Mouse (Mus musculus) CH12.LX (cell line): ENCODE results near the gene Fbxo44. TPM values are rescaled to one million over a fixed set of nuclear protein-coding genes. Genes with fewer than 3 reads are reported as not detected.

Experiments used
- DNase-seq: peaks from one replicate; pipeline ENCODE4 v3.0.0-alpha.2; 2013; ENCODE audit errors: extremely low read depth
- H3K27ac ChIP-seq: 2 replicates; pipeline ENCODE4 v1.5.1; 2012; ENCODE audit warnings: low read depth, mild to moderate bottlenecking, control low read depth, moderate library complexity; ENCODE audit not compliant: insufficient read depth
- H3K27me3 ChIP-seq: replicated peaks from 2 replicates; pipeline ENCODE3; 2012; ENCODE audit warnings: inconsistent platforms
- H3K36me3 ChIP-seq, 2 experiments: replicated peaks in 1 of 2; 2 replicates each; pipeline versions ENCODE3 to v1.6.1; 2012; ENCODE audit warnings: inconsistent platforms in 1 of 2, low read length in 1 of 2, mild to moderate bottlenecking in 1 of 2, mixed read lengths in 1 of 2, moderate library complexity in 1 of 2; ENCODE audit not compliant: control insufficient read depth in 1 of 2, insufficient read depth in 1 of 2
- H3K4me1 ChIP-seq, 2 experiments: 2 replicates each; pipeline ENCODE4 v1.6.1; 2012; ENCODE audit warnings: inconsistent platforms in 1 of 2, moderate library complexity in 1 of 2; ENCODE audit not compliant: insufficient read depth in 2 of 2, control insufficient read depth in 1 of 2
- H3K4me2 ChIP-seq: 2 replicates; pipeline ENCODE4 v1.6.1; 2012; ENCODE audit warnings: low read depth, mild to moderate bottlenecking, control low read depth; ENCODE audit not compliant: poor library complexity, insufficient read depth, severe bottlenecking
- H3K4me3 ChIP-seq, 3 experiments: fragments of 150-350 bp in 1 of 3; sonication (generic) in 1 of 3; replicated peaks in 1 of 3; 2 replicates each; pipeline versions ENCODE3 to v1.5.1; 2011 to 2012; ENCODE audit warnings: low read depth in 2 of 3, low read length in 2 of 3, mild to moderate bottlenecking in 2 of 3, moderate library complexity in 2 of 3, control low read depth in 1 of 3, improper control_type of control experiment in 1 of 3, inconsistent platforms in 1 of 3, mixed read lengths in 1 of 3; ENCODE audit not compliant: poor library complexity in 1 of 3
- H3K79me2 ChIP-seq: replicated peaks from 2 replicates; pipeline ENCODE4 v1.6.1; 2012; ENCODE audit warnings: mild to moderate bottlenecking, moderate library complexity; ENCODE audit not compliant: control insufficient read depth, poor library complexity, insufficient read depth, severe bottlenecking; ENCODE audit errors: extremely low read depth
- H3K9ac ChIP-seq: 2 replicates; pipeline ENCODE4 v1.6.1; 2012; ENCODE audit warnings: low read depth, mild to moderate bottlenecking, control low read depth, moderate library complexity; ENCODE audit not compliant: insufficient read depth
- H3K9me3 ChIP-seq: replicated peaks from 2 replicates; pipeline ENCODE3; 2012; ENCODE audit warnings: low read length, inconsistent platforms, mixed read lengths
- BHLHE40 ChIP-seq: IDR thresholded peaks from 2 replicates; pipeline ENCODE4 v1.6.1; 2011; ENCODE audit warnings: mild to moderate bottlenecking, low read depth, low read length, improper control_type of control experiment
- CHD1 ChIP-seq: IDR thresholded peaks from 2 replicates; pipeline ENCODE4 v1.6.1; 2012; ENCODE audit warnings: low read depth, low read length, improper control_type of control experiment, inconsistent platforms
- CHD2 ChIP-seq: IDR thresholded peaks from 2 replicates; pipeline ENCODE4 v1.6.1; 2011; ENCODE audit warnings: low read length, improper control_type of control experiment
- CTCF ChIP-seq, 2 experiments: IDR thresholded peaks in 1 of 2; conservative IDR thresholded peaks in 1 of 2; 2 replicates each; pipeline ENCODE4 v1.5.1; 2011 to 2012; ENCODE audit warnings: low read depth in 2 of 2, low read length in 2 of 2, improper control_type of control experiment in 1 of 2, inconsistent platforms in 1 of 2, mild to moderate bottlenecking in 1 of 2, moderate library complexity in 1 of 2
- E2F4 ChIP-seq: IDR thresholded peaks from 2 replicates; pipeline ENCODE4 v1.6.1; 2011; ENCODE audit warnings: low read depth, low read length, improper control_type of control experiment; ENCODE audit not compliant: insufficient replicate concordance
- EP300 ChIP-seq: IDR thresholded peaks from 2 replicates; pipeline ENCODE4 v1.6.1; 2011; ENCODE audit warnings: low read length, improper control_type of control experiment
- ETS1 ChIP-seq: conservative IDR thresholded peaks from 2 replicates; pipeline ENCODE4 v1.6.1; 2012; ENCODE audit warnings: low read depth, mild to moderate bottlenecking, inconsistent platforms, low read length, improper control_type of control experiment, moderate library complexity
- GABPA ChIP-seq: IDR thresholded peaks from 2 replicates; pipeline ENCODE4 v1.6.1; 2012; ENCODE audit warnings: low read depth, low read length, improper control_type of control experiment, inconsistent platforms; ENCODE audit not compliant: insufficient replicate concordance
- HCFC1 ChIP-seq: IDR thresholded peaks from 2 replicates; pipeline ENCODE4 v1.6.1; 2012; ENCODE audit warnings: low read depth, mild to moderate bottlenecking, inconsistent platforms, low read length, improper control_type of control experiment
- IRF4 ChIP-seq: IDR thresholded peaks from 2 replicates; pipeline ENCODE4 v1.6.1; 2014; ENCODE audit warnings: low read depth, mild to moderate bottlenecking, inconsistent platforms, low read length, improper control_type of control experiment
- JUN ChIP-seq: IDR thresholded peaks from 2 replicates; pipeline ENCODE4 v1.6.1; 2011; ENCODE audit warnings: low read depth, mild to moderate bottlenecking, low read length, improper control_type of control experiment, moderate library complexity; ENCODE audit not compliant: insufficient read depth
- KAT2A ChIP-seq: IDR thresholded peaks from 2 replicates; pipeline ENCODE4 v1.6.1; 2012; ENCODE audit warnings: low read length, improper control_type of control experiment, inconsistent platforms; ENCODE audit not compliant: insufficient replicate concordance
- MAFK ChIP-seq: IDR thresholded peaks from 2 replicates; pipeline ENCODE4 v1.6.1; 2011; ENCODE audit warnings: low read length, improper control_type of control experiment; ENCODE audit not compliant: insufficient replicate concordance
- MAX ChIP-seq: IDR thresholded peaks from 2 replicates; pipeline ENCODE4 v1.6.1; 2011; ENCODE audit warnings: low read length, improper control_type of control experiment
- MAZ ChIP-seq: IDR thresholded peaks from 2 replicates; pipeline ENCODE4 v1.6.1; 2012; ENCODE audit warnings: low read depth, mild to moderate bottlenecking, inconsistent platforms, low read length, improper control_type of control experiment, moderate library complexity
- MEF2A ChIP-seq: IDR thresholded peaks from 2 replicates; pipeline ENCODE4 v1.6.1; 2014; ENCODE audit warnings: low read depth, mild to moderate bottlenecking, inconsistent platforms, low read length, improper control_type of control experiment, borderline replicate concordance
- MXI1 ChIP-seq: IDR thresholded peaks from 2 replicates; pipeline ENCODE4 v1.6.1; 2011; ENCODE audit warnings: mild to moderate bottlenecking, low read depth, low read length, improper control_type of control experiment
- NELFE ChIP-seq: IDR thresholded peaks from 2 replicates; pipeline ENCODE4 v1.6.1; 2011; ENCODE audit warnings: low read depth, low read length, improper control_type of control experiment
- PAX5 ChIP-seq: IDR thresholded peaks from 2 replicates; pipeline ENCODE4 v1.6.1; 2012; ENCODE audit warnings: low read length, inconsistent platforms, mixed read lengths
- POLR2A ChIP-seq: IDR thresholded peaks from 2 replicates; pipeline ENCODE4 v1.6.1; 2011; ENCODE audit warnings: low read depth, mild to moderate bottlenecking, improper control_type of control experiment, low read length
- POLR2AphosphoS2 ChIP-seq: IDR thresholded peaks from 2 replicates; pipeline ENCODE4 v1.6.1; 2011; ENCODE audit warnings: low read depth, low read length, improper control_type of control experiment
- SIN3A ChIP-seq: IDR thresholded peaks from 2 replicates; pipeline ENCODE4 v1.6.1; 2012; ENCODE audit warnings: low read length, improper control_type of control experiment, inconsistent platforms
- SMC3 ChIP-seq: IDR thresholded peaks from 2 replicates; pipeline ENCODE4 v1.6.1; 2011; ENCODE audit warnings: low read depth, low read length, improper control_type of control experiment
- TBP ChIP-seq: conservative IDR thresholded peaks from 2 replicates; pipeline ENCODE4 v1.6.1; 2011; ENCODE audit warnings: low read depth, low read length, improper control_type of control experiment
- TCF12 ChIP-seq: IDR thresholded peaks from 2 replicates; pipeline ENCODE4 v1.6.1; 2014; ENCODE audit warnings: low read depth, mild to moderate bottlenecking, inconsistent platforms, low read length, improper control_type of control experiment
- USF1 ChIP-seq: IDR thresholded peaks from 2 replicates; pipeline ENCODE4 v1.6.1; 2014; ENCODE audit warnings: low read depth, mild to moderate bottlenecking, inconsistent platforms, low read length, improper control_type of control experiment
- USF2 ChIP-seq: conservative IDR thresholded peaks from 2 replicates; pipeline ENCODE4 v1.6.1; 2011; ENCODE audit warnings: low read depth, low read length, improper control_type of control experiment
- ZC3H11A ChIP-seq: IDR thresholded peaks from 2 replicates; pipeline ENCODE4 v1.6.1; 2012; ENCODE audit warnings: low read depth, mild to moderate bottlenecking, inconsistent platforms, low read length, improper control_type of control experiment
- ZKSCAN1 ChIP-seq: IDR thresholded peaks from 2 replicates; pipeline ENCODE4 v1.6.1; 2012; ENCODE audit warnings: low read depth, inconsistent platforms, low read length, improper control_type of control experiment, borderline replicate concordance
- ZNF384 ChIP-seq: IDR thresholded peaks from 2 replicates; pipeline ENCODE4 v1.6.1; 2012; ENCODE audit warnings: low read depth, low read length, improper control_type of control experiment, inconsistent platforms
- dilution Hi-C: fragments of 300-500 bp; cut with MboI; formaldehyde crosslinking; loops from 2 replicates; pipeline ENCODE4 v1.14.3; 2020; ENCODE audit warnings: low sequenced_read_pairs; ENCODE audit not compliant: extremely low pct_unique_long_range_greater_than_20kb, extremely low pct_ligation_motif_present
- in situ Hi-C: fragments of 300-500 bp; cut with MboI; formaldehyde crosslinking; loops from 3 replicates; pipeline ENCODE4 v1.14.3; 2019; ENCODE audit warnings: low sequenced_read_pairs, low pct_ligation_motif_present, low pct_unique_long_range_greater_than_20kb, mixed read lengths
- polyA plus RNA-seq: library from polyadenylated mRNA; unstranded; fragments of >175 nt; gene quantifications from 2 replicates; pipeline ENCODE4 v1.2.1, GENCODE M21; 2012; ENCODE audit warnings: low read depth; ENCODE audit not compliant: insufficient read length
- total RNA-seq, 2 experiments: library from RNA; depleted of rRNA; stranded (reverse); fragments of 300-350 nt in 1 of 2; fragments of >200 nt in 1 of 2; gene quantifications; 2 replicates each; pipeline ENCODE4 v1.2.3; 2012 to 2014

The Fbxo44 gene
- total and polyA plus RNA-seq, 3 experiments, result 2.1 to 10.6 (median 2.8) TPM

GRCm38 (mm10) chr4:148149540-148149939, 10.7 kb downstream of the Fbxo44 start:
- Histone ChIP-seq H3K36me3 (peaks cover 32 to 58% of the 10 kb centered on the region in 2 experiments), H3K79me2 (no peaks in the 10 kb centered on the region), H3K4me3 (no peak overlapping the region), H3K27me3 (no peaks in the 10 kb centered on the region), H3K27ac (no peak overlapping the region), H3K9me3 (no peaks in the 10 kb centered on the region), H3K4me1 (peaks cover 0 to 5% of the 10 kb centered on the region in 2 experiments; a peak in 2 of 4 replicates), H3K4me2 (no peak overlapping the region), H3K9ac (no peak overlapping the region)
- no peak for DNase-seq
- dilution Hi-C loops (no loop called here), in situ Hi-C loops (no loop called here)
- no peak for TF ChIP-seq MAX
- TF ChIP-seq SMC3, result no peak
- no peak for TF ChIP-seq CHD1
- no peak for TF ChIP-seq GABPA
- no peak for TF ChIP-seq ZC3H11A
- no peak for TF ChIP-seq TBP
- TF ChIP-seq HCFC1, result no peak
- no peak for TF ChIP-seq MXI1
- TF ChIP-seq ZKSCAN1, result no peak
- TF ChIP-seq CTCF (conservative IDR thresholded peaks at IDR 0.05 in 1 of 2, IDR thresholded peaks at IDR 0.05 in 1 of 2; ENCODE audit: low read depth in 2 of 2, low read length in 2 of 2), result no peak
- TF ChIP-seq TCF12, result no peak
- TF ChIP-seq USF2, result no peak
- no peak for TF ChIP-seq KAT2A
- TF ChIP-seq MAZ, result no peak
- TF ChIP-seq USF1, result no peak
- TF ChIP-seq CHD2, result no peak
- no peak for TF ChIP-seq E2F4
- TF ChIP-seq ZNF384, result no peak
- TF ChIP-seq POLR2AphosphoS2, result no peak

GRCm38 (mm10) chr4:148147714-148148113, 12.6 kb downstream of the Fbxo44 start:
- in situ Hi-C loops, result no loop called here
- H3K4me3 ChIP-seq, result no peak overlapping the region
- H3K9me3 ChIP-seq, result no peaks in the 10 kb centered on the region
- H3K4me1 ChIP-seq, result peaks cover 0 to 5% of the 10 kb centered on the region in 2 experiments; a peak in 2 of 4 replicates
- H3K9ac ChIP-seq, result no peak overlapping the region
- TF ChIP-seq USF1 (no peak), POLR2A (no peak), TBP (no peak), IRF4 (no peak), MAZ (no peak), PAX5 (no peak), MAFK (no peak), KAT2A (no peak), ETS1 (no peak), JUN (no peak), SIN3A (no peak), GABPA (no peak), USF2 (no peak), BHLHE40 (no peak), TCF12 (no peak), MEF2A (no peak), NELFE (no peak), EP300 (no peak)
- H3K27me3 ChIP-seq, result no peaks in the 10 kb centered on the region
- DNase-seq, result no peak
- H3K4me2 ChIP-seq, result no peak overlapping the region
- no peak overlapping the region for H3K27ac ChIP-seq
- H3K36me3 ChIP-seq, result peaks cover 34 to 68% of the 10 kb centered on the region in 2 experiments
- no peaks in the 10 kb centered on the region for H3K79me2 ChIP-seq
- dilution Hi-C loops, result no loop called here
